ENCODE assay signal across 30 mouse cellular contexts in the genomic region with DNA sequence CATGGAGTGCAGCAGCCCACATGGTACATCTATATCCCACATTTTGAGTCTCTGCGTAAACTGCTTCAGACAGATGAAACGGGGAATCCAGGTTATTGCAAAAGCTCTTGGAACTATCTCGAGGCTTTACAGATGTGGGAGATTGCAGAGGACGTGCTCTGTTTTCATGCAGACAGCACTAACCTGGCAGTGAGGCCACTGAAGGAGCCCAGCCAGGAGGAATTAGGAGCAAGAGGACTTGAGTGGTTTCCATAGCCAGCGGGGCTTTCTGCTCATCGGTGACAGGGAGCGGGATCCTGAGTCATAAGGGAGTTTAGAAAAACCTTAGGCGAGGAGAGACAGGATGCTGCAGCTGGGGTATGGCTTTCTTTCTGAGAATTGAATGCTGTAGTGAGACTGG. TPM values are rescaled to one million over a fixed set of nuclear protein-coding genes. Genes with fewer than 3 reads are reported as not detected.
DNase-seq lines count a peak whose midpoint lies in the region; ATAC-seq and TF ChIP-seq lines count a peak whose summit lies in the region.
"Had no signal": no experiment of that assay in that cellular context is flagged by ENCODE, and none has a peak within 500 bp of the region (broad histone marks: within the 10 kb centered on the region; RNA-seq: fewer than 3 reads in every experiment).

No protein-coding gene starts in this region.

- no peak overlapping the region for H3K9ac ChIP-seq in heart, embryonic 11.5 days (ENCODE audit: low read depth, low read length)
- H3K9ac ChIP-seq: embryonic facial prominence, embryonic 13.5 days; forebrain, embryonic 13.5 days; heart, embryonic 12.5 days; heart, embryonic 15.5 days; hindbrain, embryonic 13.5 days had no signal

- DNase-seq in gastrocnemius, adult 2 months: peak; percentile 57
- no peak for DNase-seq in gastrocnemius, adult 18-20 months (ENCODE audit: low spot score)
- DNase-seq in heart, adult 18-20 months: peak; percentile 42 to 60
- no peak for DNase-seq in embryonic facial prominence, embryonic 10.5 days (ENCODE audit: low spot score)
- peak; percentile 26 for DNase-seq in skeletal muscle tissue, adult 2 months (ENCODE audit: low read depth, low spot score)
- DNase-seq in frontal cortex, adult 2 months (ENCODE audit: extremely low spot score in 1 of 2, low spot score in 1 of 2): no peak
- DNase-seq in frontal cortex, postnatal 10 days (ENCODE audit: low spot score in 2 of 2): no peak
- DNase-seq: adrenal gland, postnatal 10 days; adrenal gland, postnatal 36 days; cerebellum, adult 11 months; cerebellum, adult 2 months; cerebellum, adult 9-11 months; cerebellum, postnatal 25 days; heart, postnatal 10 days; heart, postnatal 36 days; kidney, adult 2 months had no signal

- no peaks in the 10 kb centered on the region for H3K9me3 ChIP-seq in heart, embryonic 11.5 days (replicated peaks; ENCODE audit: control insufficient read depth, low read length)
- H3K9me3 ChIP-seq in embryonic facial prominence, embryonic 10.5 days: no peaks in the 10 kb centered on the region
- H3K9me3 ChIP-seq: embryonic facial prominence, embryonic 13.5 days; forebrain, embryonic 10.5 days; forebrain, embryonic 13.5 days; heart, embryonic 12.5 days; heart, embryonic 15.5 days; hindbrain, embryonic 10.5 days; hindbrain, embryonic 13.5 days had no signal

- H3K36me3 ChIP-seq in heart, embryonic 11.5 days (ENCODE audit: control insufficient read depth, insufficient read depth, low read length): peaks cover 27% of the 10 kb centered on the region
- H3K36me3 ChIP-seq in embryonic facial prominence, embryonic 10.5 days (replicated peaks): peaks cover 99% of the 10 kb centered on the region

- WGBS in heart, embryonic 11.5 days (ENCODE audit: insufficient replicate concordance): 83% methylated on average over 8 of the region's 8 CpGs
- WGBS in embryonic facial prominence, embryonic 10.5 days: 65% methylated on average over 8 of the region's 8 CpGs

- no peak for TF ChIP-seq CTCF in gastrocnemius, adult 2 months (IDR thresholded peaks at IDR 0.05)

- H3K4me3 ChIP-seq in gastrocnemius, adult 2 months: no peak overlapping the region
- H3K4me3 ChIP-seq in heart, embryonic 11.5 days (ENCODE audit: low read depth, low read length): no peak overlapping the region
- no peak overlapping the region for H3K4me3 ChIP-seq in embryonic facial prominence, embryonic 10.5 days
- H3K4me3 ChIP-seq: embryonic facial prominence, embryonic 13.5 days; erythroblast, embryonic 14.5 days; forebrain, embryonic 10.5 days; forebrain, embryonic 13.5 days; heart, embryonic 12.5 days; heart, embryonic 15.5 days; hindbrain, embryonic 10.5 days; hindbrain, embryonic 13.5 days had no signal

- ATAC-seq in heart, embryonic 11.5 days (replicated peaks; ENCODE audit: insufficient number of reproducible peaks, low FRiP score, low TSS enrichment): no peak
- ATAC-seq: activated CD4-positive, CD25-positive, alpha-beta regulatory T cell, adult 4 months; forebrain, embryonic 13.5 days; forebrain, embryonic 16.5 days; intestine, postnatal 0 days had no signal

- H3K4me1 ChIP-seq in heart, embryonic 11.5 days (ENCODE audit: control insufficient read depth, insufficient read depth, low read length): peaks cover 11% of the 10 kb centered on the region
- peaks cover 16% of the 10 kb centered on the region for H3K4me1 ChIP-seq in embryonic facial prominence, embryonic 10.5 days
- H3K4me1 ChIP-seq: embryonic facial prominence, embryonic 13.5 days; forebrain, embryonic 10.5 days; forebrain, embryonic 13.5 days; hindbrain, embryonic 10.5 days had no signal

- no peak overlapping the region for H3K27ac ChIP-seq in gastrocnemius, adult 2 months
- H3K27ac ChIP-seq in heart, embryonic 11.5 days (ENCODE audit: low read depth, low read length): no peak overlapping the region
- H3K27ac ChIP-seq in embryonic facial prominence, embryonic 10.5 days (replicated peaks): peak overlapping the region; percentile 48
- H3K27ac ChIP-seq: embryonic facial prominence, embryonic 13.5 days; forebrain, embryonic 10.5 days; forebrain, embryonic 13.5 days; heart, embryonic 15.5 days; hindbrain, embryonic 10.5 days; hindbrain, embryonic 13.5 days had no signal

- H3K4me2 ChIP-seq in heart, embryonic 11.5 days: no peak overlapping the region
- H3K4me2 ChIP-seq: embryonic facial prominence, embryonic 13.5 days; forebrain, embryonic 13.5 days; heart, embryonic 12.5 days; heart, embryonic 15.5 days; hindbrain, embryonic 13.5 days had no signal

- H3K27me3 ChIP-seq in heart, embryonic 11.5 days (ENCODE audit: control insufficient read depth, insufficient read depth, low read length): no peaks in the 10 kb centered on the region
- H3K27me3 ChIP-seq in embryonic facial prominence, embryonic 10.5 days (replicated peaks; ENCODE audit: low read depth, poor library complexity, severe bottlenecking): no peaks in the 10 kb centered on the region
- H3K27me3 ChIP-seq: embryonic facial prominence, embryonic 13.5 days; forebrain, embryonic 13.5 days; heart, embryonic 12.5 days; heart, embryonic 15.5 days; hindbrain, embryonic 13.5 days had no signal

- intact Hi-C loops in gastrocnemius, adult 2 months (cut with DNase I): no loop called here

RNA-seq across cellular contexts. Expression of gene Pxdn, which starts 42.7 kb away (rescaled TPM):
- total RNA-seq in gastrocnemius, adult 2 months (2021): 1 to 10 TPM; 6.1 to 8.1 TPM
- 1 to 10 TPM; 5.9 to 6.4 TPM for total RNA-seq in gastrocnemius, adult 18-20 months (2021)
- 10 to 100 TPM; 27.7 to 31.8 TPM for total RNA-seq in heart, adult 18-20 months (2021)
- 83.7 and 115 TPM in 2 replicates for polyA plus RNA-seq in heart, embryonic 11.5 days (2014; fragmentation: Nextera tagmentation; extraction: Ambion mirVana)
- polyA plus RNA-seq in embryonic facial prominence, embryonic 10.5 days (2016; fragmentation: Nextera tagmentation; extraction: Ambion mirVana): 113 and 118 TPM in 2 replicates
- 77.0 and 84.4 TPM in 2 replicates for polyA plus RNA-seq in frontal cortex, adult 2 months (2012; rRNA removed)
- total RNA-seq: common myeloid progenitor, adult 5-6 weeks; granulocyte monocyte progenitor cell, adult 5-6 weeks had no signal
- polyA plus RNA-seq: activated CD4-positive, CD25-positive, alpha-beta regulatory T cell, adult 4 months; erythroblast, embryonic 14.5 days had no signal

Comparison
In these comparisons a context has a peak if more than half of its experiments do, and no peak if none do; other contexts are left out.
1. DNase-seq: peak in gastrocnemius, adult 2 months (single experiment), heart, adult 18-20 months (2 of 2) and skeletal muscle tissue, adult 2 months (single experiment); none in gastrocnemius, adult 18-20 months (single experiment), embryonic facial prominence, embryonic 10.5 days (single experiment), frontal cortex, adult 2 months (0 of 2) and frontal cortex, postnatal 10 days (0 of 2).